Mouse (Mus musculus) CD8-positive naive resting alpha-beta T cell, adult 2 months (primary cell): ENCODE measurements around the gene Krtap4-16.
"Not testable (repeated sequence)": the region's sequence is repeated elsewhere in the genome, so short reads cannot be mapped to it uniquely, and the experiment has no call there.

Source experiments
- DNase-seq, 2 experiments: peaks; one replicate each; pipeline ENCODE4 v3.0.0; 2022; ENCODE audit warnings: low read depth in 2 of 2, low spot score in 2 of 2

Krtap4-16 gene

DNA sequence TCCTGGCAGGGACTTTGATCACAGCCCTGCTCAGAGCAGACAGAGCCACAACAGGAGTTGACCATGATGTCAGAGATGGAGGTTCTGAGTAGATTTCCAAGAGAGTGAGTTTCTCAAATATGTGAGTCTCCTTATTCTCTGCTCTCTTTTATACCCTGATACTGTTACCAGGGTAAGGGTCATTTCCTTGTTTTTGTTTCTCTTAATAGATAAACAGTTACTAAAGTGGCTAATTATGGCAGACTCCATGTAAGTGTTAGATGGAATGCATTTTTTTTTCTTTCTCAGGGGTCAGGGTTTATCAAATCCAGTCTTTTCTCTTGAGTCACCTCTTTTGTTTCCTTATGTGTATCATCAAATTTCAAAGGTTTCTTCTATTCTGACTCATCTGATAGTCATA is at the start of gene Krtap4-16:
TSS of gene Krtap4-16 (minus strand) at position 101 of the 400 bp plus-strand sequence.
- no peak for DNase-seq

DNA sequence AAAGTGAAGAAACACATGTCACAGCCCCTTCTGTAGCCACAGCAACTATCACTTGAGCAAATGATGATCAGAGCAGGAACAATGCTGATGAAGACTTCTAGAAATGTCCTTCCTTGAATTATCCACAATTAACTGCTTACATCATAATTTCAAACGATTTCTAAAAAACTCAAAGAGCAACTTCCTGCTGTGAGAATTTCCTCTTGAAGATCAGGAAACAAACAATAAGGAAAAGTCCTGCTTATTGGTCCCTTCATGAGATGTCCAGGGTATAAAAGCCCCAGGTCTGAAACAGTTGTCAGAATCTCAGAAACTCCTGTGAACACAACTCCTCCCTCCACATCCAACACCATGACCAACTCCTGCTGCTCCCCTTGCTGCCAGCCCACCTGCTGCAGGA is 27.5 kb upstream of the Krtap4-16 start, which contains the start of gene Gm11567:
TSS of gene Gm11567 (plus strand) at position 301 of the 400 bp plus-strand sequence.
- DNase-seq, result not testable (repeated sequence)

DNA sequence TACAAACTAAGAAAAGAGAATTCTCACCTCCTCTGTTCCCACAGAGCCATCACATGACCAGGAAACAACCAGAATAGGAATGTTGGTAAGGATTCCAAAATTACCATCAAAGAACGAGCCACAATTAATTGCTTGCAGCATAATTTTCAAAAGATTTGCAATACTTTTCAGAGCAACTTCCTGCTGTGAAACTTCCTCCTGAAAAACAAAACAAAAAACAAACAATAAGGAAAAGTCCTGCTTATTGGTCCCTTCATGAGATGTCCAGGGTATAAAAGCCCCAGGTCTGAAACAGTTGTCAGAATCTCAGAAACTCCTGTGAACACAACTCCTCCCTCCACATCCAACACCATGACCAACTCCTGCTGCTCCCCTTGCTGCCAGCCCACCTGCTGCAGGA is 21.7 kb upstream of the Krtap4-16 start, which contains the start of gene Krtap9-1:
TSS of gene Krtap9-1 (plus strand) at position 301 of the 400 bp plus-strand sequence.
- DNase-seq, result not testable (repeated sequence)

DNA sequence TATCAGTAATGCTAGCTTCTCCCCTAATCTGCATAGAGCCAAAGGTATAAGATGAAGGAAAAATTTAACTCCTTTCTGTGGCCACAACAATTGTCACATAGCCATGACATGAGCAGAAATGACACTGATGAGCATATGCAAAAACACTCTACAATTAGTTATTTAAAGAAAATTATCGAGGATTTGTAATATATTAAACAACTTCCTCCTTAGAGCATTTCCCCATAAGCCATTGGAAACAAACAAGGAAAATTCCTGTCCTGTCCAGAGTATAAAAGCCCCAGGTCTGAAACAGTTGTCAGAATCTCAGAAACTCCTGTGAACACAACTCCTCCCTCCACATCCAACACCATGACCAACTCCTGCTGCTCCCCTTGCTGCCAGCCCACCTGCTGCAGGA is 12.8 kb upstream of the Krtap4-16 start, which contains the start of gene Gm11559:
TSS of gene Gm11559 (plus strand) at position 301 of the 400 bp plus-strand sequence.
- DNase-seq, result not testable (repeated sequence)

DNA sequence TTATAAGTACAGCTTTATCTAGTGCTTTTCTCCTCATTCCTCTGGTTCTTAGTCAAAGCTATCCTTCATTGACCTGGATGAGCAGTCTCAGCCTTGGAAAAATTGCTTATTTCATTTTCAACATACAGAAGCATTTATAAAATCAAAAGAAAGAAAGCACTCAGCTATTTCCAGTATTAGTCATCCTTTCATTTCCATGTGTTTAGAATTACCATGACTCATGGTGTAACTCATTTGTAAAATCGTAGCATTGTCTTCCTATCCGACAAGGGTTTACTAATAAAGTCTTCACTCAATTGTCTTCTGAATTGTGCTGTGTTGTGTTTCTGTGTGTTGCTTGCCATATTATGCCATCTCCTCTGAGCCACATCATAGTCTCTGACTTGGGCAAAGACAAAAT is 7.4 kb upstream of the Krtap4-16 start:
- DNase-seq, result no peak

DNA sequence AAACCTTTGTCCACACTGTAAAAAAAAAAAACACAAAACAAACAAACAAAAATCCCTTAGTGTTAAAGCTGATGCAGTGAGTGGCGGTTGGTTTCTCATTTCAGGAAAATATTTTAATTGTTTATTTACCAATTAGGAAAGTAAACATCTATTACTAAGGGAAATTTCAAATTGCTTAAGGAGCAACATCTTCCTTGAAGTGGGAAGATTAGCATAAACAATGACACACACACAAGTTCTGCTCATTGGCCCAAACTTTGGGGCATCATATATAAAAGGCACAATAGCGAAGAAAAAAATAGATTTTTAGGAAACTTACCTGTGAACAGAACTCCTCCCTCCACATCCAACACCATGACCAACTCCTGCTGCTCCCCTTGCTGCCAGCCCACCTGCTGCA is 6.2 kb upstream of the Krtap4-16 start, which contains the start of gene Gm11568:
TSS of gene Gm11568 (plus strand) at position 301 of the 400 bp plus-strand sequence.
- DNase-seq, result no peak

DNA sequence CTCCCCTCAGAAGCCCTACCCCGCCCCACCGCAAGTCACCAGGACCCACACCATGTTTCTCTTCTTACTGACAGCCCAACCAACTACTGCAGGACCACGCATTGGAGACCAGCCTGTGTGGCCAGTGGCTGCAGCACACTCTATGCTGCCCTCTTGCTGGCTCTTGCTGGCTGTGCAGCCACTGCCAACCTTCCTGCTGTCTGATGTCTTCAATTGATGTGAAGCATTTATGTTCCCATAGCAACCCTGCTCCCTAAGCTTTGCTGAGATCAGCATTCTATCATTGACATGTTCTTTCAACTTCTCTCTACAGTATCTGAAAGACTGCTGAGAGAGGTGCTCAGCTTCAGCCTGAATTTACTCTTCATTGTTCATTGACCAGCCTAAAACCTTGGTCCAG is 2.7 kb upstream of the Krtap4-16 start:
- DNase-seq, result no peak

DNA sequence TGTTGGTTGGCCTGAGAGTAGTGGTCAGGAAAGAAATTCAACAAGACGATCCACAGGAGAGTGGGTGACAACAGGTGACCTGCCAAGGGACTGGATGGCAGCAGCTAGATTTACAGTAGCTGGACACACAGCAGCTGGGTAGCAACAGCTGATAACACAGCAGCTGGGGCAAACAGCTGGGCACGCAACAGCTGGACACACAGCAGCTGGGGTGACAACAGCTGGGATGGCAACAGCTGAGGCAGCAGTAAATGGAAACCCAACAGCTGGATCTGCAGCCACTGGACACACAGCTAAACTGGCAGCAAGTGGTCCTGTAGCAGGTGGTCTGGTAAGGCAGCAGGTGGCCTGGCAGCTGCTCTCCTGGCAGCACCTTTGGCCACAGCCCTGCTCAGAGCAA is 4.7 kb downstream of the Krtap4-16 start:
- DNase-seq, result no peak

DNA sequence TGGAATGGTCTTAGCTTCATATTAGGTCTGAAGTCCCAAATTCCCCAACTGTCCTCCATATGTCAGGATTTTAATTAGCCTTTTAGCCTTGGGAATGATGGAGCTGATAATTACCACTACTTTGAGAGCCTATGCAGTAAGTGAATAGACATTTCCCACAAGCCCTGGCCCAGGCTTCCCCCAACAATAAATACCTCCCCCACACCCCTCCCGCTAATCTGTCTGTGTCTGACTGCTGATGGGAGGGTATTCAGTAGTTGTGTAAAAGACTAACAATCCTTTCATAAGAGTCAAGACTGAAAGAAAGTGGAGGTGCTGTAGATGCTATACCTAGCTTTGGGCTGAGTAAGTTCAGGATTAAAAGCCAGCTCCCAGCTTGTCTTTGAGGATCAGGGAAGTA is 9.2 kb downstream of the Krtap4-16 start:
- DNase-seq, result no peak

DNA sequence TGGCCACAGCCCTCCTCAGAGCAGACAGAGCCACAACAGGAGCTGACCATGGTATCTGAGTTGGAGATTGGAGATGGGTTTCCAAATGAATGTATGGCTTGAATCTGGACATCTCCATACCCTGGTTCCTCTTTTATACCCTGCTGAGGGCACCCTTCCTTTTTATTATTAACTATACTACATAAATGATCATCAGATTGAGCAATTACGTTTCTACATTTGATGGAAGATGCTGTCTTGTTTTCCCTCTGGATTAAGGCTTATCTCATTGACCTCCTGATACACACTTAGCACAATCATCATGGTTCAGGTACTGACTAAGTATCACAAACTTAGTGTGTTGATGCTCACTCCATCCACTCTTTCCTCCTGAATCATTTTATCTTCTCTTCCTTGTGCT is 13.4 kb downstream of the Krtap4-16 start, which contains the start of gene 2300003K06Rik:
TSS of gene 2300003K06Rik (minus strand) at position 101 of the 400 bp plus-strand sequence.
- DNase-seq, result no peak

DNA sequence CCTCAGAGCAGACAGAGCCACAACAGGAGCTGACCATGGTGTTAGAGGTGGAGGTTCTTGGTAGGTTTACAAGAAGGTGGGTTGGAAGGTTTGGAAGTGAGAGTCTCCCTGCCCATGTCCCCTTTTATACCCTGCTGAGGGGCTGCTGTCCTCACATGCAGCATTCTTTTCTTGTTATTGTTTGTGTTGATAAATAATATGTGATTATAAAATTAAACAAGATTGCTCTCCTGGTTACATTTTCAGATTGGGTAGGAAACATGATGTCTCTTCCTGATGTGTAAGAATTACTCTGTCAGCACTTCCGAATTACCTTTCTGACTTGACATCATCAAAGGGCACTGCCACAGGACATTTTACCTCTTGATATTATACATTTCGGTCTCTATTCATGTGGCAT is 35.8 kb downstream of the Krtap4-16 start, which contains the start of gene Gm11564:
TSS of gene Gm11564 (minus strand) at position 101 of the 400 bp plus-strand sequence.
- not testable (repeated sequence) for DNase-seq

DNA sequence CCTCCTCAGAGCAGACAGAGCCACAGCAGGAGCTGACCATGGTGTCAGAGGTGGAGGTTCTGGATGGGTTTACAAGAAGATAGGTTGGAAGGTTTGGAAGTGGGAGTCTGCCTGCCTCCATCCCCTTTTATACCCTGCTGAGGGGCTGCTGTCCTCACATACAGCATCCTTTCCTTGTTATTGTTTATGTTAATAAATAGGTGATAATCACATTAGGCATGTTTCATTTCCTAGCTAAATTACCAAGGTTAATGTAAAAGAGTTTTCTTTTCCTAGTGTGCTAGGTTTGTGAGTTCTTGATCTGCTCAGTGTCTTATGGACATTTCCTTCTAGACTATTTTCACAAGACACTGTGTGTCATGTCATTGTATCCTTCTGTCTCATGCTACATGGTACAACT is 41.6 kb downstream of the Krtap4-16 start, which contains the start of gene Krtap4-13:
TSS of gene Krtap4-13 (minus strand) at position 101 of the 400 bp plus-strand sequence.
- DNase-seq, result not testable (repeated sequence)

DNA sequence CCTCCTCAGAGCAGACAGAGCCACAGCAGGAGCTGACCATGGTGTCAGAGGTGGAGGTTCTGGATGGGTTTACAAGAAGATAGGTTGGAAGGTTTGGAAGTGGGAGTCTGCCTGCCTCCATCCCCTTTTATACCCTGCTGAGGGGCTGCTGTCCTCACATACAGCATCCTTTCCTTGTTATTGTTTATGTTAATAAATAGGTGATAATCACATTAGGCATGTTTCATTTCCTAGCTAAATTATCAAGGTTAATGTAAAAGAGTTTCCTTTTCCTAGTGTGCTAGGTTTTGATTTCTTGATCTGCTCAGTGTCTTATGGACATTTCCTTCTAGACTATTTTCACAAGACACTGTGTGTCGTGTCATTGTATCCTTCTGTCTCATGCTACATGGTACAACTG is 47.1 kb downstream of the Krtap4-16 start, which contains the start of gene Gm11554:
TSS of gene Gm11554 (minus strand) at position 101 of the 400 bp plus-strand sequence.
- not testable (repeated sequence) for DNase-seq
